Mouse (Mus musculus) CH12.LX (cell line): ENCODE data around the gene Ckap4.

Source experiments
- CTCF ChIP-seq, 2 experiments: IDR thresholded peaks in 1 of 2; conservative IDR thresholded peaks in 1 of 2; 2 replicates each; pipeline ENCODE4 v1.5.1; 2011 to 2012; ENCODE audit warnings: low read depth in 2 of 2, low read length in 2 of 2, improper control_type of control experiment in 1 of 2, inconsistent platforms in 1 of 2, mild to moderate bottlenecking in 1 of 2, moderate library complexity in 1 of 2
- EP300 ChIP-seq: IDR thresholded peaks from 2 replicates; pipeline ENCODE4 v1.6.1; 2011; ENCODE audit warnings: low read length, improper control_type of control experiment
- RAD21 ChIP-seq: IDR thresholded peaks from 2 replicates; pipeline ENCODE4 v1.6.1; 2011; ENCODE audit warnings: low read depth, mild to moderate bottlenecking, low read length, improper control_type of control experiment, moderate library complexity
- USF1 ChIP-seq: IDR thresholded peaks from 2 replicates; pipeline ENCODE4 v1.6.1; 2014; ENCODE audit warnings: low read depth, mild to moderate bottlenecking, inconsistent platforms, low read length, improper control_type of control experiment

GRCm38 (mm10) chr10:84579527-84579926 is 45.7 kb upstream of the Ckap4 start:
- TF ChIP-seq CTCF (conservative IDR thresholded peaks at IDR 0.05 in 1 of 2, IDR thresholded peaks at IDR 0.05 in 1 of 2; ENCODE audit: low read depth in 2 of 2, low read length in 2 of 2): no peak
- no peak for TF ChIP-seq EP300
- no peak for TF ChIP-seq USF1
- no peak for TF ChIP-seq RAD21
